Mouse (Mus musculus) neural tube, embryonic 15.5 days (tissue): Measurements from ENCODE around the gene Aak1. TPM values are rescaled to one million over a fixed set of nuclear protein-coding genes. Genes with fewer than 3 reads are reported as not detected.

ENCODE experiments used
- ATAC-seq: fragments of 200-750 bp; cut with Nextera tagmentation; 2 replicates; pipeline ENCODE4 v1.8.0; 2017; ENCODE audit warnings: mild to moderate bottlenecking, moderate TSS enrichment, moderate library complexity; ENCODE audit not compliant: low FRiP score
- H3K27ac ChIP-seq: fragments of 300-500 bp; sonication (generic); replicated peaks from 2 replicates; pipeline ENCODE4 v1.5.1; 2015; ENCODE audit warnings: mild to moderate bottlenecking, inconsistent platforms
- H3K27me3 ChIP-seq: fragments of 300-500 bp; sonication (generic); replicated peaks from 2 replicates; pipeline ENCODE4 v1.6.1; 2015; ENCODE audit warnings: inconsistent platforms
- H3K36me3 ChIP-seq: fragments of 300-500 bp; sonication (generic); 2 replicates; pipeline ENCODE4 v1.6.1; 2015; ENCODE audit warnings: inconsistent platforms
- H3K4me1 ChIP-seq: fragments of 300-500 bp; sonication (generic); 2 replicates; pipeline ENCODE4 v1.6.1; 2015; ENCODE audit warnings: inconsistent platforms
- H3K4me2 ChIP-seq: fragments of 300-500 bp; sonication (generic); 2 replicates; pipeline ENCODE4 v1.6.1; 2015; ENCODE audit warnings: inconsistent platforms, mild to moderate bottlenecking, moderate library complexity
- H3K4me3 ChIP-seq: fragments of 300-500 bp; sonication (generic); replicated peaks from 2 replicates; pipeline ENCODE4 v1.5.1; 2015; ENCODE audit warnings: mild to moderate bottlenecking, inconsistent platforms
- H3K9ac ChIP-seq: fragments of 300-500 bp; sonication (generic); replicated peaks from 2 replicates; pipeline ENCODE4 v1.6.1; 2015; ENCODE audit warnings: mild to moderate bottlenecking, inconsistent platforms
- H3K9me3 ChIP-seq: fragments of 300-500 bp; sonication (generic); replicated peaks from 2 replicates; pipeline ENCODE4 v1.6.1; 2016; ENCODE audit warnings: inconsistent platforms
- WGBS: fragments of 180-500 bp; shearing (Covaris S2); methylation state at CpG from one replicate; pipeline ENCODE4 v1.1.7; 2015; ENCODE audit warnings: mixed read lengths; 5-methylcytosine and 5-hydroxymethylcytosine counted together
- polyA plus RNA-seq: library from polyadenylated mRNA; unstranded; fragments of >200 nt; fragmentation: Nextera tagmentation; extraction: Ambion mirVana; gene quantifications from 2 replicates; pipeline ENCODE4 v1.2.1, GENCODE M21; 2015

Gene Aak1
- polyA plus RNA-seq, 1 experiment from 2014 or later, result 40.2 TPM

DNA sequence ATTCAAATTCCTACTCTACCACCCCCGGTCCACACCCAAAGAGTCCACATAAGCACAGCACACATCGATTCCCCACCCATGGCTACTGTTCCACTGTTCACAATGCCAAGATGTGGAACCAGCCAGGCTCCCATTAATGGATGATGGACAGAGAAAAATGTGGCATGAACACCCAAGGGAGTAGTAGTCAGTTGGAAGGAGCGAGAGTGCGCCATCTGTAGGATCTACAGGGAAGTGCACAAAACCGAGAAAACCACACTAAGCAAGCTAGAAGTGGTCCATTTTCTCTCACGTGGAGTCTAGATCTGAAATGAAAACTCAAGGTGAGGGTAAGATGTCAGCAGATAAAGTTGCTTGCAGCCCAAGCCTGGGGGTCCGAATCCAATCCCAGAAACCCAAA is 28.6 kb upstream of the Aak1 start:
- Histone ChIP-seq H3K4me3 (no peak overlapping the region), H3K4me1 (peaks cover 10% of the 10 kb centered on the region), H3K27me3 (0 out of 2 replicates have a peak, but pooled peaks cover 5% of the 10 kb centered on the region), H3K9me3 (no peaks in the 10 kb centered on the region), H3K27ac (no peak overlapping the region), H3K9ac (no peak overlapping the region), H3K36me3 (no peaks in the 10 kb centered on the region), H3K4me2 (no peak overlapping the region)
- no peak for ATAC-seq
- 65% methylated on average over 7 of the region's 7 CpGs for WGBS

DNA sequence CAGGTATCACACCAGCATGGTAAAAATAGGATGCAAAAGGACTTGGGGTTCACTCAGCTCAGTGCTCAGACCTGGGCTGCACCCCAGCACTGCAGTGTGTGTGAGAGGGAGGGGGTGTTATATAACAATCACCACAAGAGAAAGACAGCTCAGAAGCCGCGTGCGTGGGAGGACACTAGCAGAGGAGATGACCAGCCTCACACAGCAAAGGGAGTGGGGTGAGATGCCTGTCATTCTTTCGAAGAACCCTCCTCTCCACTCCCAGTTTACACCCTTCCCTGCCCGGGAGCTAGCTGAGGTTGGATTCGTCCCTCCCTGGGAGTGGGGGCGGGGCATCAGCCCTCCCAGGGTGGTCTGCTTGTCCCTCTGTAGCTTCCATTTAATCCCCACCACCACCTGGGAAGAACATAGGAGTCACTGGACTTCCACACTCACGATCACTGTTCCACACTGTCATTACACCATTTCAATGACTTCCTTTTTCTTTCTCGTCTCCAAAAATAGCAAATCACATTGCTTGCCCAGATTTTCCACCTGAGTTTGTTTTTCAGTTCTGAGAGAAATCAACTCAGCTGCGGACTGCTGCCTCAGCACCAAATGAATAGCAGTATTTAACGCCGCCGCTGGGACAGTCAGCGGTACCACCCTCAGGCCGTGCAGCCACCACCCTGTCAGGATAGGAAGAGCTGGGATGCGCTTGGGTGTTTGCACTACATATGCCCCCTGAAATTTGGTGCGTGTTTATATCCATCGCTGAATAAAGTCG is 26.8 kb upstream of the Aak1 start:
- peak overlapping the region; percentile 60 for H3K4me2 ChIP-seq
- H3K9ac ChIP-seq, result peak overlapping the region; percentile 20
- no peaks in the 10 kb centered on the region for H3K9me3 ChIP-seq
- 5% methylated on average over 19 of the region's 19 CpGs for WGBS
- 0 out of 2 replicates have a peak, but pooled peaks cover 5% of the 10 kb centered on the region for H3K27me3 ChIP-seq
- H3K4me3 ChIP-seq, result peak overlapping the region; percentile 29
- H3K4me1 ChIP-seq, result peaks cover 10% of the 10 kb centered on the region
- no peak for ATAC-seq
- no peaks in the 10 kb centered on the region for H3K36me3 ChIP-seq
- no peak overlapping the region for H3K27ac ChIP-seq

DNA sequence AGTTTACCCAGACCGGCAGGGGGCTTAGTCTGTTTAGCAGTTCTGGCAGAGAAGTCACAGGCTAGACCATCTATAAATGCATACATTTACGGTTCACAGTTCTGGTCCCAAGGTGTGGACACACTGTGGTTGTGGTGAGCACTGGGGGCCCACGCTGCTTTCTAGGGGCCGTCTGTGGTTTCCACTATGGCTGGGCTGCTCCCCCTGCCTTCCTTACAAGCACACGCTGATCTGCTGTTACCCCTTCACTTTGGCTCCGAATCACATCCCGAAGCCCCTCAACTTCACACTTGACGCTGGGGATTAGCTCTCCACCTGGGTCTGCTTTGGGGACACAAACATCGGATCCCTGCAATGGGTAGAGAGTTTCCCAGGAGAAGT is 26.3 kb upstream of the Aak1 start:
- H3K36me3 ChIP-seq, result no peaks in the 10 kb centered on the region
- peak overlapping the region; percentile 29; the same call in 1 of the 2 replicates for H3K4me3 ChIP-seq
- WGBS, result 40% methylated on average over 9 of the region's 9 CpGs
- H3K9ac ChIP-seq, result 0 out of 2 replicates have a peak overlapping the region, but pooled peaks have one; percentile 20
- H3K4me2 ChIP-seq, result peak overlapping the region; percentile 60
- H3K27ac ChIP-seq, result no peak overlapping the region
- H3K4me1 ChIP-seq, result peaks cover 10% of the 10 kb centered on the region
- no peaks in the 10 kb centered on the region for H3K9me3 ChIP-seq
- 0 out of 2 replicates have a peak, but pooled peaks cover 5% of the 10 kb centered on the region for H3K27me3 ChIP-seq
- no peak for ATAC-seq

DNA sequence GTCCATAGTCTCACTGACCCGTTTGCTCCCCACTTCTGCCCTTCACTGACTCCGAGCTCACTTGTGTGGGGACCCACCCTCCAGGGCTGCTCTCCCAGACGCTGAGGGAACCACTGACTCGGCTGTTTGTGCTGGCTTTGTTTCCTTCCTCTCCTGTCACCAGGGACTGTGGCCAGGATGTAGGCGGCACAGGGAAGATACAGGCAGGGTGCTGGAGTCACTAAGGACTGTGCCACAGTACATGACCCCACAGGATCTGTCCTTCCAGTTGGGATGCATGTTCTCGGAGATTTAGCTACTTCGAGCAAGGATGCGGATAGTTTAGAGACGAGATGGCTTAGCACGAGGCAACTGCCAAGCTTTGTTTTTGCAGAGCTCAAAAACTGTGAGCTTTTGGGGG is 25.5 kb upstream of the Aak1 start:
- H3K9me3 ChIP-seq, result no peaks in the 10 kb centered on the region
- H3K27ac ChIP-seq, result no peak overlapping the region
- H3K4me3 ChIP-seq, result no peak overlapping the region
- no peaks in the 10 kb centered on the region for H3K36me3 ChIP-seq
- peaks cover 10% of the 10 kb centered on the region for H3K4me1 ChIP-seq
- no peak overlapping the region for H3K4me2 ChIP-seq
- 0 out of 2 replicates have a peak, but pooled peaks cover 5% of the 10 kb centered on the region for H3K27me3 ChIP-seq
- 48% methylated on average over 10 of the region's 10 CpGs for WGBS
- ATAC-seq, result no peak
- H3K9ac ChIP-seq, result no peak overlapping the region

DNA sequence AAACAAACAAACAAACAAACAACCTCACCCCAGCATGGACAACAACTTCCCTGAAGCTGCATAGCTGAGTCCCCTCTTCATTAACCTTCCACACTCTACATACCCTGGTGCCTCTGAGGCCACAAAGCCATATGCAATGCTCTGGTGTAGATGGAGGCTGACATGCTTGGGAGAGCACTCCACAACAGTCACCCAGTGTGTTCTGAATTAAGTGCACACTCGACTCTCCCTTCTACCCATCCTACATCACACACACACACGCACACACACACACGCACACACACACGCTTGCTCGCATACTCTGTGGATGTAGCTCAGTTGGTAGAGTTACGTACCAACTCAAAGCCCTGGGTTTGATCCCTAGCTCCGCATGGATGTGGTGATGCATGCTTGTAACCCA is 24.9 kb upstream of the Aak1 start:
- no peak for ATAC-seq
- 92% methylated on average over 7 of the region's 7 CpGs for WGBS

DNA sequence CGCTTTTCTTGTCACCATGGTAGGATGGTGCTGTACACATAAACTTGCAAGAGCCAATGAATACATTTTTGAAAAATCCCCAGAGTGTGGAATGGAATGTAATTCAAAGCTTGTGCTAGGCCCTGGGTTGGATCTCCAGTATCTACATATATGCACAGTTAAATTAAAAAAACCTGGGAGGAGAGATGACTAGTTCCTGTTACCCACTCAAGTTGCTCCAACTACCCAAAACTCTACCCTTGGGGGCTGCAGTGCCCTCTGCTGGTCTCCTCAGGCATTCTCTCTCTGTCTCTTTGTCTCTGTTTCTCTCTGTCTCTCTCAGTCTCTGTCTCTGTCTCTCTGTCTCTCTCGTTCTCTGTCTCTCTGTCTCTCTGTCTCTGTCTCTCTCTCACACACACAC is 21.9 kb upstream of the Aak1 start:
- Histone ChIP-seq H3K27ac (no peak overlapping the region), H3K9me3 (no peaks in the 10 kb centered on the region), H3K9ac (no peak overlapping the region), H3K4me1 (peaks cover 6% of the 10 kb centered on the region), H3K36me3 (no peaks in the 10 kb centered on the region), H3K4me3 (no peak overlapping the region), H3K4me2 (no peak overlapping the region), H3K27me3 (0 out of 2 replicates have a peak, but pooled peaks cover 5% of the 10 kb centered on the region)
- 91% methylated on average over 2 of the region's 2 CpGs for WGBS
- ATAC-seq, result no peak

More for the DNA sequence above, 24.9 kb upstream of the Aak1 start:
- Histone ChIP-seq H3K27ac (no peak overlapping the region), H3K4me1 (peaks cover 10% of the 10 kb centered on the region), H3K4me2 (no peak overlapping the region), H3K4me3 (no peak overlapping the region), H3K27me3 (0 out of 2 replicates have a peak, but pooled peaks cover 5% of the 10 kb centered on the region), H3K9ac (no peak overlapping the region), H3K36me3 (no peaks in the 10 kb centered on the region), H3K9me3 (no peaks in the 10 kb centered on the region)

DNA sequence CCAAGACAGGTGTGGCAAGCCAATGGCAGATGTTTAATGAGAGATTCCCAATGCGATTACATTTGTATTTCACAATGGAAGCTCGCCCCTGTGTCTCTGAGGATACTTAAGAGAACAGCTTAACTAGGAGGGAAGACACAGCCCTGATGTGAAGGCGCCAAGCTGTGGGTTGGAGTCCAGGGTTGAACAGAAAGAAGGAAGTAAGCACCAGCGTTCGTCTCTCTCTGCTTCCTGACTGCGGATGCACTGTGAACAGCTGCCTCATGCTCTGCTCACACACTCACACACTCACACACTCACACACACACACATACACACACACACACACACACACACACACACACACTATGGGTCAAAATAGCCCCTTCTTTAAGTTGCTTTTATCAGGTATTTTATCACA is 19.5 kb upstream of the Aak1 start:
- ATAC-seq, result no peak
- Histone ChIP-seq H3K4me3 (no peak overlapping the region), H3K36me3 (no peaks in the 10 kb centered on the region), H3K27me3 (no peaks in the 10 kb centered on the region), H3K9me3 (no peaks in the 10 kb centered on the region), H3K4me2 (no peak overlapping the region), H3K9ac (no peak overlapping the region), H3K4me1 (no peaks in the 10 kb centered on the region), H3K27ac (no peak overlapping the region)
- 89% methylated on average over 6 of the region's 6 CpGs for WGBS

DNA sequence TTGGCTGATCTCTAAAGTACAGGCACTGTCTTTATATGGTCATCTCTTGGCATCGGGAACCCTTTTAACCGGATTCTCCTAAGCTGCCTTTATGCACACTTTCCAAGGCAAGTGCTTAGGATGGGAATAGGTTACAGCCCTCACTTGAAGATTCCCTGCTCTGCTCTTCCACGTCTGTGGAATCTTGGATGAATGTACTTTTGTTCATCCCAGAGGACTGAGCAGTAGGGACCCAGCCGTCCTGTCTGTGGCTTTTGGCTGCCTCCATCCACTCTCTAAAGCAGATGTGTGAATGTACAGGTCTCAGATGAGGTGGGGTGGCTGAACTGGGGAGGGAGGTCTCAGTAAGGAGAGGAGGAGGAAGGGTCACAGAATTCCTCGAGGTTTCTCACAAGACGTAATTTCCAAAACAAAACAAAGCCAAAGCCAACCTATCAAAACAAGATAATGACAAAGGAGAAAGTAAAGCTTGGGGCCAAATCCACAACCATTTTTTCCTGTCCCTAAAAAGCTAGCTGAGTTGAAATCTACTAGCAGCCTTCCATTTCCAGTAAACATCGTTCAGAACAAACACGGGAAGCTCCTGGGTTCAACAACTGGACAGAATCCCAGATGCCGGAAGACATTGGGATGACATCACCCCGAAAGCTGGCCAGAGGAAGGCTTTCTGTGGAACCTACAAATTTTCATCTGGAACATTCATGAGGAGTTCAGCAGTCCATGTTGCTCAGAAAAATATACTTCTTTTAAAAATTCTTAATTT is 18.4 kb upstream of the Aak1 start:
- no peak overlapping the region for H3K9ac ChIP-seq
- H3K36me3 ChIP-seq, result no peaks in the 10 kb centered on the region
- H3K4me1 ChIP-seq, result no peaks in the 10 kb centered on the region
- 82% methylated on average over 10 of the region's 10 CpGs for WGBS
- no peaks in the 10 kb centered on the region for H3K9me3 ChIP-seq
- H3K27ac ChIP-seq, result no peak overlapping the region
- no peak for ATAC-seq
- no peak overlapping the region for H3K4me3 ChIP-seq
- H3K27me3 ChIP-seq, result no peaks in the 10 kb centered on the region
- H3K4me2 ChIP-seq, result no peak overlapping the region

DNA sequence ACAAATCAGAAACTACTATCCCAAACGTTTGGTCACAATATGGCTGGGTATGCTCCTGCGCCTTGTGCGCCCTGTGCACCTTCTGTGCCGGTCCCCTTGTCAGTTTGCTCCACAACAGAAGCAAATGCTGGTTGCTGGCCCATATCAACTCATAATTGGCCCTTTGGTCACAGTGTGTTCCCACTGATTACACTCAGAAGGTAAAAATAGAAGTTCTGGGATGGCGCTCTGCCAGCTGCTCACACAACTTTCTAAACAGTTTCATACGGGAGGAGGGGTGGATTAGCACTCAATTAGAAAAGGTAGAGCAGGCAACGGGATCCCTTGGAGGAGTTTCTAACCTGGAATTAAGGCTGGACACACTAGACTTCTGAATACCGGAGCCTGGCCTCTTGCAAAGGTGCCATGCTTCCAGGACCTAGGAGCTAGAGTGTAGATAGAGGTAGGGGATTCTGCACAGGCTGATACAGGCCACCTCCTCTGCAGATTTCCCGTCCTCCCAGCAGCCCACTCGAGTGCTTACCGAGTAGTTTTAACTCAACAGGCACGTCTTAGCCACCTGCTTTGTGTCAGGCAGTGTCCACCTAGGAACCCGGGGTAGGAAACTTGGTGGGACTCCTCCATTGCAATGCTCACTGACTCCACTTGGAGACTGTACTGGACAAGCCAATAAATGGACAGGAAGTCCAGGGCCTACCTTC is 16.4 kb upstream of the Aak1 start:
- Histone ChIP-seq H3K27ac (no peak overlapping the region), H3K4me1 (no peaks in the 10 kb centered on the region), H3K4me3 (no peak overlapping the region), H3K4me2 (no peak overlapping the region), H3K36me3 (no peaks in the 10 kb centered on the region), H3K9ac (no peak overlapping the region), H3K27me3 (no peaks in the 10 kb centered on the region), H3K9me3 (no peaks in the 10 kb centered on the region)
- WGBS, result 85% methylated on average over 13 of the region's 13 CpGs
- ATAC-seq, result no peak

DNA sequence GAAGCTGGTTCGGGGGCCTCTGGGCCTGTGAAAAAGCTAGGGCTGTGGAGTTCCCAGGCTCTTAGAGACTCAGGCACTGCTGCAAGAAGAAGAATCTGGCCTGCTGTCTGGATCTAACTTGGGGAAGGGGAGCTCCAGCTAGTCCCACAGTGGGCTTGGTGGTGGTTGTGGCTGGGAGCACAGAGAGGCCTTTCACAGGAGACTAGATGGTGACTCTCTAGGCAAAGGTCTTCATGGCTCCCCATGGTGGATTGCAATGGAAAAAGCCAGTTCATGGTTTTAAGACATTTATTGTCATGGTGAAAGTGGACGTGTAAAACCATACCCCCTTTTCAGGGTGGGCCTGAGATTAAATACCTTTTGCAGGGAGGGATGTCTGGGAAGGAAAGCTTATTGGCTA is 10.2 kb upstream of the Aak1 start:
- no peak for ATAC-seq
- Histone ChIP-seq H3K36me3 (no peaks in the 10 kb centered on the region), H3K27ac (no peak overlapping the region), H3K4me2 (no peak overlapping the region), H3K9ac (no peak overlapping the region), H3K27me3 (no peaks in the 10 kb centered on the region), H3K4me3 (no peak overlapping the region), H3K4me1 (no peaks in the 10 kb centered on the region), H3K9me3 (no peaks in the 10 kb centered on the region)
- WGBS, result 74% methylated on average over 2 of the region's 2 CpGs

DNA sequence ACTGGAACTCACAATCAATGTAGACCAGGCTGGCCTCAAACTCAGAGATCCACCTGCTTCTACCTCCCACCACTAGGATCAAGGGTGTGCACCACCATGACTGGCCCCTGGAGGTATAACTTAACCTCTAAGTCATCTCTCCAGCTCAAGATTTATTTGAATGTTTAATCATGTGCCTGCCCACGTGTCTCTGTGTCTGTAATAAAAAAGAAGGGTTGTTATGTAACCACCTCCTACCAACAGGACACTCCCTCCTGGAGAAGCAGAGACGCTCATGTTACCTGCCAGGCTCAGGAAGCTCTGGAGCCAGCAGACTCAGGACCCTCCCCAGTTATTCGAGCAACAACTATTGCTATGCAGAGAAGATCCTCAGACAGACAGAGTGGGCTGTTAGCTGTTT is 7.4 kb upstream of the Aak1 start:
- no peak overlapping the region for H3K27ac ChIP-seq
- ATAC-seq, result no peak
- no peak overlapping the region for H3K4me2 ChIP-seq
- no peaks in the 10 kb centered on the region for H3K27me3 ChIP-seq
- no peaks in the 10 kb centered on the region for H3K9me3 ChIP-seq
- 65% methylated on average over 3 of the region's 3 CpGs for WGBS
- no peak overlapping the region for H3K9ac ChIP-seq
- no peaks in the 10 kb centered on the region for H3K4me1 ChIP-seq
- no peaks in the 10 kb centered on the region for H3K36me3 ChIP-seq
- no peak overlapping the region for H3K4me3 ChIP-seq
